In genomic region chr14:9696004-9696403, GRCm38 (mm10) we compare ENCODE assay signal across 30 mouse cellular contexts.
DNase-seq lines count a peak whose midpoint lies in the region; ATAC-seq lines count a peak whose summit lies in the region.
"Had no signal": no experiment of that assay in that cellular context is flagged by ENCODE, and none has a peak within 500 bp of the region (broad histone marks: within the 10 kb centered on the region; RNA-seq: fewer than 3 reads in every experiment).

No protein-coding gene starts in this region.

- no peaks in the 10 kb centered on the region for H3K36me3 ChIP-seq in hindbrain, embryonic 11.5 days (ENCODE audit: control insufficient read depth, insufficient read depth, low read length)
- no peaks in the 10 kb centered on the region for H3K36me3 ChIP-seq in hindbrain, embryonic 13.5 days
- no peaks in the 10 kb centered on the region for H3K36me3 ChIP-seq in midbrain, embryonic 14.5 days (ENCODE audit: control insufficient read depth, insufficient read depth, low read length)
- no peaks in the 10 kb centered on the region for H3K36me3 ChIP-seq in midbrain, embryonic 16.5 days (ENCODE audit: control insufficient read depth, insufficient read depth, low read length)
- H3K36me3 ChIP-seq: heart, embryonic 12.5 days; intestine, embryonic 15.5 days; liver, embryonic 13.5 days; neural tube, embryonic 15.5 days had no signal

- H3K4me3 ChIP-seq in hindbrain, embryonic 11.5 days (ENCODE audit: low read depth, low read length): no peak overlapping the region
- H3K4me3 ChIP-seq in hindbrain, embryonic 13.5 days: no peak overlapping the region
- no peak overlapping the region for H3K4me3 ChIP-seq in midbrain, embryonic 14.5 days (replicated peaks; ENCODE audit: low read depth, low read length)
- no peak overlapping the region for H3K4me3 ChIP-seq in midbrain, embryonic 16.5 days (ENCODE audit: low read depth, low read length)
- H3K4me3 ChIP-seq: erythroblast, embryonic 14.5 days; heart, adult 2 months; heart, embryonic 12.5 days; intestine, embryonic 15.5 days; liver, embryonic 13.5 days; neural tube, embryonic 15.5 days had no signal

- H3K27me3 ChIP-seq in hindbrain, embryonic 11.5 days (ENCODE audit: control insufficient read depth, insufficient read depth, low read length): no peaks in the 10 kb centered on the region
- H3K27me3 ChIP-seq in hindbrain, embryonic 13.5 days: peaks cover 14% of the 10 kb centered on the region; the same call in 1 of the 2 replicates
- peaks cover 3% of the 10 kb centered on the region; the same call in 1 of the 2 replicates for H3K27me3 ChIP-seq in midbrain, embryonic 14.5 days (ENCODE audit: control insufficient read depth, insufficient read depth, low read length)
- no peaks in the 10 kb centered on the region for H3K27me3 ChIP-seq in midbrain, embryonic 16.5 days (ENCODE audit: control insufficient read depth, insufficient read depth, low read depth, low read length)
- H3K27me3 ChIP-seq: heart, embryonic 12.5 days; intestine, embryonic 15.5 days; liver, embryonic 13.5 days; neural tube, embryonic 15.5 days had no signal

- H3K4me2 ChIP-seq in hindbrain, embryonic 11.5 days (replicated peaks; ENCODE audit: low read depth, low read length): no peak overlapping the region
- H3K4me2 ChIP-seq in hindbrain, embryonic 13.5 days: no peak overlapping the region
- no peak overlapping the region for H3K4me2 ChIP-seq in midbrain, embryonic 14.5 days (ENCODE audit: low read length)
- H3K4me2 ChIP-seq in midbrain, embryonic 16.5 days (ENCODE audit: low read length): no peak overlapping the region
- H3K4me2 ChIP-seq: heart, embryonic 12.5 days; intestine, embryonic 15.5 days; liver, embryonic 13.5 days; neural tube, embryonic 15.5 days had no signal

- H3K4me1 ChIP-seq in hindbrain, embryonic 11.5 days (replicated peaks; ENCODE audit: control insufficient read depth, insufficient read depth, low read length): no peaks in the 10 kb centered on the region
- 0 out of 2 replicates have a peak, but pooled peaks cover 7% of the 10 kb centered on the region for H3K4me1 ChIP-seq in hindbrain, embryonic 13.5 days (replicated peaks)
- H3K4me1 ChIP-seq in midbrain, embryonic 14.5 days (ENCODE audit: control insufficient read depth, insufficient read depth, low read length): peaks cover 8% of the 10 kb centered on the region
- no peaks in the 10 kb centered on the region for H3K4me1 ChIP-seq in midbrain, embryonic 16.5 days (ENCODE audit: control insufficient read depth, insufficient read depth, low read length)
- H3K4me1 ChIP-seq: intestine, embryonic 15.5 days; liver, embryonic 13.5 days; neural tube, embryonic 15.5 days had no signal

- peak; percentile 14 for DNase-seq in hindbrain, embryonic 11.5 days (ENCODE audit: low spot score)
- DNase-seq in midbrain, embryonic 14.5 days: peak; percentile 7
- DNase-seq in retina, embryonic 14.5 days (ENCODE audit: low spot score): peak; percentile 20
- DNase-seq in ovary, adult 18-20 months (ENCODE audit: low spot score): no peak
- no peak for DNase-seq in liver
- DNase-seq: adrenal gland, adult 2 months; adrenal gland, postnatal 36 days; B cell, adult 2 months; cerebellum, adult 2 months; cerebellum, postnatal 25 days; heart, adult 2 months; heart, postnatal 4 days; kidney, adult 8-10 months; kidney, postnatal 4 days; layer of hippocampus, postnatal 36 days; left cerebral cortex, postnatal 4 days; liver, embryonic 13.5 days; lung, adult 18-20 months; lung, postnatal 10 days; right cerebral cortex, postnatal 4 days had no signal

- no peak overlapping the region for H3K27ac ChIP-seq in hindbrain, embryonic 11.5 days (ENCODE audit: low read depth, low read length)
- no peak overlapping the region for H3K27ac ChIP-seq in hindbrain, embryonic 13.5 days
- no peak overlapping the region for H3K27ac ChIP-seq in midbrain, embryonic 14.5 days (replicated peaks; ENCODE audit: low read depth, low read length)
- H3K27ac ChIP-seq in midbrain, embryonic 16.5 days (ENCODE audit: low read length): no peak overlapping the region
- H3K27ac ChIP-seq: heart, adult 2 months; intestine, embryonic 15.5 days; kidney, postnatal 0 days; liver, embryonic 13.5 days; neural tube, embryonic 15.5 days had no signal

- 0 out of 2 replicates have a peak, but pooled peaks have one; percentile 35 for ATAC-seq in hindbrain, embryonic 11.5 days (ENCODE audit: low FRiP score)
- no peak for ATAC-seq in hindbrain, embryonic 13.5 days (ENCODE audit: low FRiP score)
- no peak for ATAC-seq in midbrain, embryonic 14.5 days (ENCODE audit: low FRiP score, low TSS enrichment)
- ATAC-seq in midbrain, embryonic 16.5 days: no peak
- ATAC-seq: activated CD4-positive, CD25-positive, alpha-beta regulatory T cell, adult 4 months; forebrain, embryonic 16.5 days; hindbrain, embryonic 16.5 days; intestine, embryonic 15.5 days had no signal

- no peaks in the 10 kb centered on the region for H3K9me3 ChIP-seq in hindbrain, embryonic 11.5 days (ENCODE audit: control insufficient read depth, low read length)
- H3K9me3 ChIP-seq in hindbrain, embryonic 13.5 days: no peaks in the 10 kb centered on the region
- no peaks in the 10 kb centered on the region for H3K9me3 ChIP-seq in midbrain, embryonic 14.5 days (ENCODE audit: control insufficient read depth, low read length)
- no peaks in the 10 kb centered on the region for H3K9me3 ChIP-seq in midbrain, embryonic 16.5 days (replicated peaks; ENCODE audit: control insufficient read depth, low read length, poor library complexity, severe bottlenecking)
- H3K9me3 ChIP-seq: heart, embryonic 12.5 days; intestine, embryonic 15.5 days; liver, embryonic 13.5 days; neural tube, embryonic 15.5 days had no signal

- no peak overlapping the region for H3K9ac ChIP-seq in hindbrain, embryonic 11.5 days (ENCODE audit: low read depth, low read length)
- no peak overlapping the region for H3K9ac ChIP-seq in hindbrain, embryonic 13.5 days
- H3K9ac ChIP-seq in midbrain, embryonic 14.5 days (replicated peaks; ENCODE audit: low read length): no peak overlapping the region
- no peak overlapping the region for H3K9ac ChIP-seq in midbrain, embryonic 16.5 days (ENCODE audit: low read depth, low read length)
- H3K9ac ChIP-seq: heart, embryonic 12.5 days; intestine, embryonic 15.5 days; liver, embryonic 13.5 days; neural tube, embryonic 15.5 days had no signal

- WGBS in hindbrain, embryonic 11.5 days: 24% methylated on average over 4 of the region's 4 CpGs
- 15% methylated on average over 4 of the region's 4 CpGs for WGBS in hindbrain, embryonic 13.5 days
- WGBS in midbrain, embryonic 14.5 days: 25% methylated on average over 4 of the region's 4 CpGs
- 14% methylated on average over 4 of the region's 4 CpGs for WGBS in midbrain, embryonic 16.5 days

Comparison
In these comparisons a context has a peak if more than half of its experiments do, and no peak if none do; other contexts are left out.
1. DNase-seq: peak in hindbrain, embryonic 11.5 days (single experiment), midbrain, embryonic 14.5 days (single experiment) and retina, embryonic 14.5 days (single experiment); none in ovary, adult 18-20 months (single experiment) and liver (single experiment).